Mouse (Mus musculus): Measurements from ENCODE around the gene Cpm.

DNA sequence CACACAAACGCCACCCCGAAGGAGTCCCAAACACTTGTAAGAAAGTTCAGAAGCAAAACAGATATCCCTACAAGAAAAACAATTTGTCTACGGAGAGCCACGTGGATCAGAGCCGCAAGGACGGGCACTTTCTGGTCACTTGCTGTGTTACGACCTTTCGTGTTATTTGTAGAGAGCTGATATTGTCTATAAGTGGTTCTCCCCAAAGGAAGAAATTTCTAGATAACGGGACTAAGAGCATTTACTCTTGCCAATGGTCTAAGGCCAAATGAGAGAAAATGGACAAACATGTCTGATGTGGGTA lies 54.4 kb downstream of the Cpm start:
- no peak for TF ChIP-seq CTCF (IDR thresholded peaks at IDR 0.05; ENCODE audit: extremely low read depth, insufficient read depth, low read length)
- no peak for TF ChIP-seq POLR2A (IDR thresholded peaks at IDR 0.05; ENCODE audit: extremely low read depth, insufficient read depth, low read length)
